Mouse (Mus musculus): ENCODE measurements around the gene Ctrb1.

- TF ChIP-seq CTCF (conservative IDR thresholded peaks at IDR 0.05; ENCODE audit: low read length) = no peak
- TF ChIP-seq NANOG (IDR thresholded peaks at IDR 0.05; ENCODE audit: borderline replicate concordance, low read length) = no peak
Measured at GRCm38 (mm10) chr8:111718937-111719336, 28.1 kb upstream of the Ctrb1 start.

Data from E14TG2a.4 (cell line).